Mouse (Mus musculus) heart, postnatal 4 days (tissue): ENCODE results near the gene Lhx5. TPM values are rescaled to one million over a fixed set of nuclear protein-coding genes. Genes with fewer than 3 reads are reported as not detected.

Experiments
- DNase-seq: peaks from one replicate; pipeline ENCODE4 v3.0.0; 2021
- total RNA-seq, 2 experiments: library from RNA; stranded (reverse); gene quantifications; 2 replicates each; pipeline ENCODE4 v1.2.3; 2021

Lhx5 gene
- total RNA-seq, 2 experiments from 2014 or later, result not detected

DNA sequence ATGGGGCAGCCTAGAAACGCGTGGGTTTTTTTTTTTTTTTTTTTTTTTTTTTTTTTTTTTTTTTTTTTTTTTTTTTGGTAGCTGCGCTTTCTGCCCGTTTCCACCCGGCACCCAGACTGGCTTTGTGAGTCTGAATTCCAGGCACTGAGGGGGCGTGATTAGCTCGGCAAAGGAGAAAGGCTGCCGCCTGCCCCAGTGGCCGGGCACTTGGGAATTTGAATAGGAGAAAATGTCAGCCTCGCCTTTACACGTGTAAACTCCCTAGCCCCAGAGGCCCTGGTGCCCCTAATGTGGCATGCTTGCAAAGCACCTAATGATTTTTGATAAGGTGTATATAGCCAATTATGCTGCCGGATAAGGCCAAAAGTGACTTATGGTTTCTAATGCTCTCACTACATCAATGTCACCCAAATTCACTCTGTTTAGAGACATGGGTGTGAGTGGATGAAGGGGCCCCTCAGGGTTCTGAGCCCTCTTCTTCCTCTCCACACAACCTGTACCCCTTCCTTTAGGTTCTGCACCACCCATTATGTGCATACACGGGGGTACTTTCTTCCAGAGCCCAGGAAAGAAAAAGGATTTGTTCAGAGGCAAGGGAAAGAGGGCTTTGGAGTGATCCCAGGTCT, 1.7 kb downstream of the Lhx5 start:
- no peak for DNase-seq

DNA sequence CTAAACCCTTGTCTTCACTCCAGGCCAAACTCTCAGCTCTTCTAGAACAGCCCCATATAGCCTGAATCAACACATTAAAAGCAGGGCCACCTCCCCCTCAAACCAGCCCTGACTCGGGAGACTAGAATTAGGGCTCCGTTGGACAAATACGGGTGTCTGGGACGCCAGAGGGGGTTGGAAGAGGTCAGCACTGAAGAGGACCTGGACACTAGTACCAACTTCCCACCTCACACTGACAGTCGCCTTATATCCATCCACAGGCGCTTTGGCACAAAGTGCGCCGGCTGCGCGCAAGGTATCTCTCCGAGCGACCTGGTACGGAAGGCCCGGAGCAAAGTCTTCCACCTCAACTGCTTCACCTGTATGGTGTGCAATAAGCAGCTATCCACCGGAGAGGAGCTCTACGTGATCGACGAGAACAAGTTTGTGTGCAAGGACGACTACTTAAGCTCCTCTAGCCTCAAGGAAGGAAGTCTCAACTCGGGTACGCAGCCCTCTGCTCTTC, 2.8 kb downstream of the Lhx5 start:
- no peak for DNase-seq

DNA sequence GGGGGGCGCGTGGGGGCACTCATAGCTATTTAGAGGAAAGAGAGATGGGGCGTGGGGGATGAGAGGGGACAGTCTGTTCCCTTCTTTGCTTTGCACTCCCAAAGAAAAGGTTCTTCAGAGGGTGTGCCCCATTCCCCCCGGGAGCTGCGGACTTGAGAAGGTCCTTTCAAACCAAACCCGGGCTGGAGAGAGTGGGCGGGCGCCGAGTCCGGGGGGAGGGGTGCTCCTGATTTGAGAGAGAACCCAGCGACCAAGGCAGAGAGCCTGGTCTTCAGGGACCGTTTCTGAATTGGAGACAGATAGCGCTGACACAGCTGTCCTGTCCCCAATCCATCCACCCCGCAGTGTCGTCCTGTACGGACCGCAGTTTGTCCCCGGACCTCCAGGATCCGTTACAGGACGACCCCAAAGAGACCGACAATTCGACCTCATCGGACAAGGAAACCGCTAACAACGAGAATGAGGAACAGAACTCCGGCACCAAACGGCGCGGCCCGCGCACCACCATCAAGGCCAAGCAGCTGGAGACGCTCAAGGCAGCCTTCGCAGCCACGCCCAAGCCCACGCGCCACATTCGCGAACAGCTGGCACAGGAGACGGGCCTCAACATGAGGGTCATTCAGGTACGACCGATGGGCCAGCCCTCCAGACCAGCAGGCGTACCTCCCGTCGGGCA, 3.6 kb downstream of the Lhx5 start:
- DNase-seq, result no peak

DNA sequence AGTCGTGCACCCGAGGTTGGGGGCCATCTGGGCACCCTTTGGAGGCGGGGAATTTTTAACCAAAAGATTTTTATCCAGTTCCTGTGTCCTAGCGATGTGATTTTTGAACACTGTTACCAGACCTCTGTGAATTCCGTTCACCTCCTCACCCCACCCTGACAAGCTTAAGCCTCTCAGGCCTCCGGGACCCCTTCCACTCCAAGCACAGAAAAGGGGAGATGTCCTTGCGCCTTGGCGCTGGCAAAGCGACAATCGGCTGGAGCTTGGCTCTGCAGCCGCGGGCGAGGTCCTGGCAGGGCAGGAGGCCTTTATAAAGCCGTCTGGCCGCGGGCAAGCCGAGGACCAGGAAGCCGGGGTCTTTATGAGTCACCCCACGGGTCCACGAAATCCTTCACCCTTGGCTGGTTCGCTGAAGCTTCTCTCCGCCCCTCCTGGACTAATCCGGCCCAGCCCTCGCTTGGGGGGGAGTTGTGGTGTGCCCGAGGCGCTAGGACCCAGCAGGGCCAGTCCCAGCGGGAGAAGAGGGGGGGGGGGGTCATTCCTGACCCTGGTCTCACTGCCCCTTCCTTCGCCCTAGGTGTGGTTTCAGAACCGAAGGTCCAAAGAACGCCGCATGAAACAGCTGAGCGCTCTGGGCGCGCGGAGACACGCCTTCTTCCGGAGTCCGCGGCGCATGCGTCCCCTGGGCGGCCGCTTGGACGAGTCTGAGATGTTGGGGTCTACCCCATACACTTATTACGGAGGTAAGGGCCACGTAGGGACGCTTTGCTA, 4.4 kb downstream of the Lhx5 start:
- DNase-seq, result no peak

DNA sequence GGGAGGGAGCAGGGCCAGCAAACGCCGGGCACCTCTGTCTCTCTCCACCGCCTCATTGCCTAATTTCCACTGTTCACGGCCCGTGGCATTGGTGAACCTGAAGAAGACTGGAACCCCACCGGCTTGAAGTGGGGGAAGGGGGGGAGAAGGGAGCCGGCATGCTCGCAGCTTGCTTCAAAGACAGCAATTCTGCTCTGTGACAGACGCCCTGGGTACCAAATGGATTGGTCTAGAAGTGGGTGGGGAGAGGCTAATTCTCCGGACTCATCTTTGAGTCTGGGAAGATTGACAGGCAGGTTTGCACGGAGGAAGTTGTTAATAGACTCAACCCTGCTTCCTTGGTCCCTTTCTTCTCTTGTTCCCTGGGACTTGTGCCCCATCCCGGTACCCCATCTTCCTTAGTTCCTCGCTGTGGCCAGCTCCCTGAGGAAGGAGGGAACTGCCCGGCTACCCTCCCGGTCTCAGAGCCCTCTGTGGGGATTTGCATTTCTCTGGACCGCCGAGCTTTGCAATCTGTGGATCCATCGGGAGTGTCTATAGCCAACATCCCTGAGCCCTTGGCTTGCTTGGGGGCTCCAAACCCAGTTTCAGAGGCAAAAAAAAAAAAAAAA, 5.5 kb downstream of the Lhx5 start:
- no peak for DNase-seq

DNA sequence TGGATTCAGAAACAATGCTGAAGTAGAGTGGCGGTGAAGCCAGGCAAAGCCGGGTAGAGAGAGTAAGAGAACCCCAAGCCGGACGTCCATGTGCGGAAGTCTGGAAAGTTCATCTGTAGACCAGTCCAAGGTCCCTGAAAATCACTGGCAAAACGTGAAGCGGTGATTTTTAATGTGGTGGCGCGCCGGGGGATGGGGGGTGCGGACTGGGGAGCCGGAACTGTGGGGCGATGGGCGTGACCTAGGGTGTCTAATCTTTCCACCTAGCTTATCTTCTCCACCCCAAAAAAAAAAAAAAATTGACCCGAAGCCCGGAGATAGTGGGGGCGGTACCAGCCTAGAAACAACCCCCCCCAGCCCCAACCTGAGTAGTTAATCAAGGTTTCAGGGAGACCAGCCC, 6.0 kb downstream of the Lhx5 start:
- DNase-seq, result no peak

DNA sequence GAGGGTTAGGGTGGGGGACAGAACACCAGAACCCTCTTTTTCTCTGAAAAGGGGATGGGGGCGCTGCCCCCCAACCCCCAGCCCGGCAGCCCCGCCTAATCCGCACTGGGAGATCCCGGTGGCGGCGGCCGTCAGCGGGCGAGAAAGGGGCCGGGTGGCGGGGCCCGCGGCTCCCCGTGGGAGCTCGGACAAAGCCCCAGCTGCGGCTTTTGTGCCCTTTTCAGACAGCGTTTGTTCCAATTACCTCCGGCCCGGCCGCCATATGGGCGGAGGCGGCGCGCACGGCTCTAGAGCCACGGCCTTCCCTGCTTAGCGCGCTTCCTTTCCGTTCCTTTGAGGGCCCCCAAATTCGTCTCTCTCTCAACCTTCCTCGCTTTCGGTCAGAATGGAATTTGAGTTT, 6.5 kb downstream of the Lhx5 start:
- no peak for DNase-seq

DNA sequence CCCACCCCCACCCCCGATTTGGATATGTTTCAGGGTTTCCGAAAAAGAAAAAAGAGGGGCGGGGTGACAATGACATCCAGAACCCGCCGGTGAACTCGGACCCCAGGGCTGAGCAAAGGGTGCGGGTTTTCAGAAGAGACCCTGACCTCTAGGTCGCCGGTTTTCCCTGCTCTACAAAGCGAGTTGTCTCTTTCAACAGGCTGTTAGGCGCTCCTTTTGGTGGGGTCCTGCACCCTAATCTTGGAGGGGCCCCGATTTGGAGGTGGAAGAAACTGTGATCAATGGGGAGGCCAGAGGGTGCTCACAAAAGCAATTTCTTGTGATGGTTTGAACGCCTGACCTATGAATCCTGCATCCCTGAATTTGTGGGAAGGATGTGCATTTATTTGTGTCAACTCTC, 7.0 kb downstream of the Lhx5 start:
- no peak for DNase-seq

DNA sequence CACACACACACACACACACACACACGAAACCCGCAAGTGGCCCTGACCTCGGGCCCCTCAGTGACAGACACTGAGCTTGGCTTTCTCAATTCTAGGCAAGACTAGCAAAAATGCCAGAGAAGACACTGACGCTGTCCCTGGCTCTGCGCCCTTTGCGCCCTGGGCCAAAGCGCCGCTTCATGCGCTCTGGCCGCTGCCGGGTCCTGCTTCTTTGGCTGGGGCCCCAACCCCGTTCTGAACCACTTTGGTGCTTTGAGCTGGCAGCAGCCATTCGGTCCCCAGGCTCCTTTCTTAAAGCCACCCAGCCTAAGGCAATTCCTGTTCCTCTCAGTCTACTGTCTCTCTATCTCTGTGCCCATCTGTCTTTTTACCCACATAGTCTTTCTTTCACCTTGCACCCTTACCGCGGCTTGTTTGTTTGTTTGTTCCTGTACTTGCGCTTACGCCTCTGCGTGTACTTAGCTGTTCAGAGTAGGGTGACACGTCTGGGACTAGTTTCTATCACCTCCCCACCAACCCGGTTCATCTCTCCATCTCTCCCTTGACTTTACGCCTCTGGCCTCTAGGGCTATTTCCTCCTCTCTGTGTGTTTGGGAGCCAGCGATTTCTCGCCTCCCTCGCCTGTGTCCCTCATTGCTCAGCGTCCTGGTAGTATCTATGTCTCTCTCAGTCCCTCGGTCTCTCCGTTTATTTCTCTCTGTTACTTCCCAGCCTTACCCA, 7.7 kb downstream of the Lhx5 start:
- DNase-seq, result no peak

DNA sequence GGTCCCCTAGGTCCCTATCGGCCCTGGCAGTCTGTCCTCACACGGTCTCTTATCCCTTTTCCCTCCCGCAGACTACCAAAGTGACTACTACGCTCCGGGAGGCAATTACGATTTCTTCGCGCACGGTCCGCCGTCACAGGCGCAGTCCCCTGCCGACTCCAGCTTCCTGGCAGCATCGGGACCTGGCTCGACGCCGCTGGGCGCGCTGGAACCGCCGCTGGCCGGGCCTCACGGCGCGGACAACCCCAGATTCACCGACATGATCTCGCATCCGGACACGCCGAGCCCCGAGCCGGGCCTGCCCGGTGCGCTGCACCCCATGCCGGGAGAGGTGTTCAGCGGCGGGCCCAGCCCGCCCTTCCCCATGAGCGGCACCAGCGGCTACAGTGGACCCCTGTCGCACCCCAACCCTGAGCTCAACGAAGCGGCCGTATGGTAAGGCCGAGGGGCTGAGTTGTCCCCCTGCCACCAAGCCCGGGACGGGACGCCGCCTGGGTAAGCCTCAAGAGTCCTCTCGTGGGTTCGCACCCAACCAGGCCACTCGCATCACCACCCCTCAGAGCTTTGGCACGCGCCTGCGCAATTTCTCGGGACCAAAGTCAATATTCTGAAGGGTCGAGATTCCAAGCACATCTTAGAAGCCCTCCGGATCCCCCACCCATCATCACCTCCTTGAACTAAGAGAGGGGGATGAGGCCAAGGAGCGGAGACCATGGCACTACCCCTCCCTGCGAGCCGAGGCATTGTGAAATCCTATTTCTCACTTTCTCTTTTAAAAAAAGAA, 8.6 kb downstream of the Lhx5 start:
- DNase-seq, result no peak

DNA sequence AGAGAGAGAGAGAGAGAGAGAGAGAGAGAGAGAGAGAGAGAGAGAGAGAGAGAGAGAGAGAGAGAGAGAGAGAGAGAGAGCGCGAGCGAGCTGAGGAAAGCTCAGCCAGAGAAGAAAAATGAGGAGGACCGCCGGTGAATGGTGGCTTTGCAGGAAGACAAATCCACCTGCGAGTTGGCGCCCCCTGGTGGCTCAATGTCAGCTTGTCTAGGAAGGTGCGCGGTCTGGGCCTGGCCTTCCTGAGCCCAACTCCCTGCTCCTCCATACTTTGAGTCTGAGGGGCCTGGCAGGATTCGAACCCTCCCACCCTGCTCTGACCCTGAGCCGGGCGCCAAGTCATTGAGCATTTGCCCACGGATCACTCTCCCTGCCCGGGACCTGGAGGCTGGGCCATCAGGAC, 9.2 kb downstream of the Lhx5 start:
- DNase-seq, result peak; percentile 94

DNA sequence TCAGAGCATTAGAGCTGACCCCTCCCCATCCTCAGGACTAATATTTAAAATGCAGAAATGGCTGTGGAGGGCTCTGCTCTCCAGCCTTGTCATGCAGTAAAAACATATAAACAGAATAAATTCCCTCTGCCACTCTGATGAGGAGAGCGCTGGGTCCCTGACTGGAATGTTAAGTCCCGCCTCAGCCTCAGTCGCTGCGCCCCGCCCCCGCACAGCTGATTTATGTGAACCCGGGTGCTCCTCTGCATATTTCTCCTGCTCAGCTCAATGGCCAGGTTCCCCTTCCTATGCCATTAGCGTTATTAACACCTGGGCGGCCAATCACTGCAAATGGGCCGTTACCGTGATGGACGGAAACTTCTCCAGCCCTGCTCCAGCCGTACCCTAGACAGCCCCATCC, 15.8 kb downstream of the Lhx5 start:
- no peak for DNase-seq

DNA sequence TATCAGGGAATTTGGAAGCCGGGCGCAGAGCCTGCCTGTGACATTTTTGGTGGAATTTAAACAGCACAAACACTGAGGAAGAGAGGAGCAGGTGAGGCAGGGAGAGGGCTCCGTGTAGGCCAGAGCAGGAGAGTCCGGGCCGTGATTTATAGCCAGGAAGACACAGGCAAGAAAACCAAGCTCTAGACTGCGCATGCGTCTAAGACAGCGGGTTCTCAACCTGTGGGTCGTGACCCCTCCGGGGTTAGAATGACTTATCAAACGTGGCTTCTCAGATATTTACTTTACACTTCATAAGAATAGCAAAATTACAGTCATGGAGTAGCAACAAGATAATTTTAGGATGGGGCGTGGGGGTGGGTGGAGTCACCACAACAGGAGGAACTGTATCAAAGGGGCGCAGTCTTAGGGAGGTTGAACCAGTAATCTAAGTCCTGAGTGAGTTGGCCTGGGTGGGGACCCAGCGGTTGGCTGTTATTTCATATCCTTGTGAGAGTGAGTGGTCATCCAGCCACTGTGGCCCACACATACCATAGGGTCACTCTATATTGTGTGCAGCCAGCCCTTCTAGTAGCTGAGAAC, 23.3 kb downstream of the Lhx5 start:
- no peak for DNase-seq

DNA sequence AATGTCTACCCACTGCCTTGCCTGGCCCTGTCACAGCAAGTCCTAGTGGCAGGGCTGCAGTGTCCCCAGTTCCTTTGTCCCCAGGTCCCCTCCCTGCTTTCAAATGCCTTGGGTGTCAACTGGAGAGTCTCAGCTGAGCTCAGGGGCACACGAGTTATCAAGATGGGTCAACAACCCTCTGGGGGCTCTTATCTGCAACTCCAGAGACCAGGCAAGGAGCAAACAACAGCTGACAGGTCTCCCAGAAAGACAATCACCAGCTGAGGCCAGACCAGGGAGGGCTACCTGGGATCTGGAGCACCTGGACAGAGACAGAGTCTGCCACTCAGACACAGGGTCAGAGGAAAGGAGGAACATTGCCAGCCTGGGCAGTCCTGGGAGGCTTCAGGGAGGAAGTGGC, 24.8 kb downstream of the Lhx5 start:
- no peak for DNase-seq

DNA sequence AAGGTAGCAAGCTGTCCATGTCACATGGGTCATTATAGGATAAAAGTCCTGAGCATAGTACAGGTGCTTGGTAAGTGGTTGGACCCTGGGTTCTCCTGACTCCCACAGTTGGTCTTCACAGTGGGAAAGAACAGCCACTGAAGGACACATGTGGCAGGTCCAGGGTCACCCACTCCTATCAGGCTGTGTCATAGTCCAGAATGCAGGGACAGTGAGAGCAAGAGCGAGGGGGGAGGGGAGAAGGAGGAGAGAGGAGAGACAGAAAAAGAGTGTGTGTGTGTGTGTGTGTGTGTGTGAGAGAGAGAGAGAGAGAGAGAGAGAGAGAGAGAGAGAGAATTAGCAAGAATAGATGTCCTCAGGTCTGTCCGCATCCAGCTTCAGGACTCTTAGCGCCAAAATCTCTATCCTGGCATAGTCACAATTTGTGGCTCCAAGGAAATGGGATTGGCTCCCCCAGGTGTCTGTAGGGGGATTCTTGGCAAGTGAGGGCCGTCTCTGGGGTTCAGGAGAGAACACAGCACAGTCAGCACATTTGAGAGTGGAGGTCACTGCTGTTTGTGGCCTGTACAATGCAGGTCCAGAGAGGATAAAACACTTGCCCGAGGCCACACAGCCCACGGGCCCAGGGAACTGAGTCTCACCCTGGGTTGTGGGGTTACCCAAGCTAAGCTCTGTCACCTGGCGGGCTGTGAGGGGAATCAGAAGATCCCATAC, 25.5 kb downstream of the Lhx5 start:
- no peak for DNase-seq

DNA sequence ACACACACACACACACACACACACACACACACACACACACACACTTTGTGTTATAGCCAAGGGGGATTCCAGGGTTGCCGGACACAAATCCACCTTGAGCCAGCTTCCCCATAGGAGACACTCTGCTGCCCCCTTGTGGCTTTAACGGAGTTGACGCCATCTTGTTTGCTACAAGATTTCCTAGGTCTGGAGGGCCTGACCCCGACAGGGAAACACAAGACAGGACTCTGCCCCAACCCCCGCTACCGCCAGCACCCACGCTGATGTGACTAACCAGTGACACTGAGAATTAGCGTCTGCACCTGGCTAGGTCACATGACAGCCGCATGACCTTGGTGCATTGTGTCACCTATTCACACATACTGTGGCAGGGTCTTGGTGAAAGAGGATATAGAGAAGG, 26.1 kb downstream of the Lhx5 start:
- DNase-seq, result peak; percentile 76

DNA sequence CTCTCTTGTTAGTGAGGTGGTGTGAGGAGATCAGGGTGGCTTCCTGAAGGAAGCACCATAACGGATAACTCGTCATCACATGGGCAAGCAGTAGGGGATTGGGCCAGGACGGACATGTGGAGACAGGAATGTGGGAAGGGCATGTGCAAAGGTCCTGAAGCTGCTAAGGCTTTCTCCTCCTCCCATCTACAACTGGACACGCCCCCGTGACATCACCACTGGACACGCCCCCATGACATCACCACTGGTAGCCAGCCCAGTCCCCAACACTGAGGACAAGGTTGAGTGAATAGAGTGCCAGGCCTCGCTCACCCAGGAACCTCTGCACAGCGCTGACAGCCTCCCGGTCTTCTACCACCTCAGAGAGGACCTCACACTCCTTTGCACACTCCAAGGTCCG, 27.6 kb downstream of the Lhx5 start:
- peak; percentile 12 for DNase-seq

DNA sequence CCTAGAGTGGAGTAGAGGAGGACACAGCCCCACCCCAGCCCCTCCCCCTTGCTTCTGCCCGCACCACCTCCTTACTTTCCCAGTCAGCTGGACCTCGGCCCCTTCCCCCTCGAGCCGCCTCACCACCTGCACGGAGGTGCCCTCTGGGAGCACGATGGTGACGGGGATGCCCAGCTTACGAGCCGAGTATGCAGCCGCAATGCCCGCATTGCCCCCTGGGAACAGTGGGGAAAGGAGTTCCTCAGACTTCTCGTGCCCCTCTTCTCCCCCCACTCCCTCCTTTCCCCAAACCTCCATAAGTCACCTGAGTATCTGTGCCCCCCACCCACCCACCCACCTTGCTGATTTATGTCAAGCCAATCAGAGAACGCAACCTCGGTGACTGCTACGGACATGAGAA, 30.4 kb downstream of the Lhx5 start:
- no peak for DNase-seq

DNA sequence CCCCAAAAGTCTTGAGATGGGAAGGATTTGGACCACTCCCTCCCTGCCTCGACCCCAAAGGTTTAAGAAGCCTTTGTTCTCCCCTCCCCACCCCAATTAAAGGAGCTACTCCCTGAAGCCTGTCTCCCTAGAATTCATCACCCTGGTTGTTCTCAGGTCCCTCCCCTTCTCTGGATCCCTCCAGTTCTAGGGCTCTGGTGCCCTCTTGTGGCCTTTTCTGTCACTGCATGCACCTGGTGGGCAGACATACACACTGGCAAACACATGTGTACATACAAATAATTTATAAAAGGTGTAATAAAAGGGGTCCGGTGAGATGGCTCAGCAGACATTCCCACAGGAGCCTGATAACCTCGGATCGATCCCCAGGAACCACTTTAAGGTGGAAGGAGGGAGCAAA, 32.8 kb downstream of the Lhx5 start:
- DNase-seq, result peak; percentile 35

DNA sequence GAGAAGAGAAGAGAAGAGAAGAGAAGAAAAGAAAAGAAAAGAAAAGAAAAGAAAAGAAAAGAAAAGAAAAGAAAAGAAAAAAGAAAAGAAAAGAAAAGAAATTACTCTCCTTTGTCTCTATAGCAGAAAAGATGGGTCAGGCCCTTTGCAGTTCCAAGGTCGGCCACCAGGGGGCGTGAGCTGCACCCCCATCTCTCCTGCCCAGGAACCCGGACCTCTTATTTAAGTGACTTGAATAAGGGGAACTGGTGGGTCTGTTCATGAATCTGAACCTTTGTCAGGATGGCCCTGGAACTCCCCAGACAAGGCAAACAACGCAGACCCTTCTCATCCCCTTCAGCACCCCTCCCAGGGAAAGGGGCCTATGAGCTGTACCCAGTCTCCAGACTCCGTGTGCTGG, 33.6 kb downstream of the Lhx5 start:
- peak; percentile 56 for DNase-seq

DNA sequence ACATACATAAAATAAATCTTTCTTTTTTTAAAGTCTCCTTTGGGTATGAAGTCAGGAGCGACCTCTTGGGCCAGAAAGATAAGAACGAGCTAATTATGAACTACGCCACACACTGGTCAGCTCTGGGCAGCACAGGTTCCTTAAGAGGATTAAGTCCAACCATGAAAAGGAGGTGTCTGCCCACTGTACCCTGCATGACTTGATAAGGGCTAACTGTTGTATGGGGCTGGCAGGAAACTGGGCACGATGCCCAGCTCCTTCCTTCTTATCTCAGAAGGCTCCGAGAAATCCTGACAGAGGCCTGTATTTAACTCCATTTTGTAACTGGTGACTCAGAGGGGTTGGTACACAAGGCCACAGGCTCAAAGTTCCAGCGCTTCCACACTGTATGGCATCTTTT, 34.4 kb downstream of the Lhx5 start:
- DNase-seq, result peak; percentile 80
